Mouse (Mus musculus) ovary, adult 18-20 months (tissue): ENCODE data around the gene Wdtc1.

Source experiments
- DNase-seq: peaks from one replicate; pipeline ENCODE4 v3.0.0; 2022; ENCODE audit warnings: low spot score, mixed read lengths

Gene Wdtc1

GRCm38 (mm10) chr4:133375812-133376577 lies 22.7 kb upstream of the Wdtc1 start:
- DNase-seq: no peak

GRCm38 (mm10) chr4:133374011-133374410 lies 20.7 kb upstream of the Wdtc1 start:
- DNase-seq: no peak

- no peak for DNase-seq
Observed at GRCm38 (mm10) chr4:133372278-133372665, 19.0 kb upstream of the Wdtc1 start.

- no peak for DNase-seq
Observed at GRCm38 (mm10) chr4:133371621-133372277, 18.5 kb upstream of the Wdtc1 start.

- DNase-seq: no peak
Observed at GRCm38 (mm10) chr4:133370298-133371274, 17.3 kb upstream of the Wdtc1 start.

GRCm38 (mm10) chr4:133369553-133370297 lies 16.4 kb upstream of the Wdtc1 start, which contains the start of gene Slc9a1:
Gene Slc9a1, plus strand, starts transcription at chr4:133369706.
- DNase-seq: peak; percentile 88

- no peak for DNase-seq
Observed at GRCm38 (mm10) chr4:133354641-133355040, 1.4 kb upstream of the Wdtc1 start.

- no peak for DNase-seq
Observed at GRCm38 (mm10) chr4:133352797-133353196, 484 bp downstream of the Wdtc1 start.

- no peak for DNase-seq
Observed at GRCm38 (mm10) chr4:133348051-133348775, 5.1 kb downstream of the Wdtc1 start.

- no peak for DNase-seq
Observed at GRCm38 (mm10) chr4:133347624-133348023, 5.7 kb downstream of the Wdtc1 start.

GRCm38 (mm10) chr4:133346577-133346976 lies 6.7 kb downstream of the Wdtc1 start:
- no peak for DNase-seq

GRCm38 (mm10) chr4:133345702-133346101 lies 7.6 kb downstream of the Wdtc1 start:
- DNase-seq: no peak

GRCm38 (mm10) chr4:133344112-133344511 lies 9.2 kb downstream of the Wdtc1 start:
- DNase-seq: no peak

GRCm38 (mm10) chr4:133340217-133340616 lies 13.1 kb downstream of the Wdtc1 start:
- DNase-seq: no peak

- DNase-seq: peak; percentile 97
Observed at GRCm38 (mm10) chr4:133339148-133339749, 14.0 kb downstream of the Wdtc1 start.

- DNase-seq: no peak
Observed at GRCm38 (mm10) chr4:133338521-133339095, 14.7 kb downstream of the Wdtc1 start.

GRCm38 (mm10) chr4:133337833-133338520 lies 15.3 kb downstream of the Wdtc1 start:
- no peak for DNase-seq

GRCm38 (mm10) chr4:133333306-133333705 lies 20.0 kb downstream of the Wdtc1 start:
- DNase-seq: no peak

- no peak for DNase-seq
Observed at GRCm38 (mm10) chr4:133330296-133330695, 23.0 kb downstream of the Wdtc1 start.
